Mouse (Mus musculus): ENCODE measurements at regions not wholly inside any gene's neighbourhood (a gene's known extent, or its start where the extent isn't known, plus 50 kb on each side); places are given as distances from the start of the nearest gene placed in this dataset.

DNA sequence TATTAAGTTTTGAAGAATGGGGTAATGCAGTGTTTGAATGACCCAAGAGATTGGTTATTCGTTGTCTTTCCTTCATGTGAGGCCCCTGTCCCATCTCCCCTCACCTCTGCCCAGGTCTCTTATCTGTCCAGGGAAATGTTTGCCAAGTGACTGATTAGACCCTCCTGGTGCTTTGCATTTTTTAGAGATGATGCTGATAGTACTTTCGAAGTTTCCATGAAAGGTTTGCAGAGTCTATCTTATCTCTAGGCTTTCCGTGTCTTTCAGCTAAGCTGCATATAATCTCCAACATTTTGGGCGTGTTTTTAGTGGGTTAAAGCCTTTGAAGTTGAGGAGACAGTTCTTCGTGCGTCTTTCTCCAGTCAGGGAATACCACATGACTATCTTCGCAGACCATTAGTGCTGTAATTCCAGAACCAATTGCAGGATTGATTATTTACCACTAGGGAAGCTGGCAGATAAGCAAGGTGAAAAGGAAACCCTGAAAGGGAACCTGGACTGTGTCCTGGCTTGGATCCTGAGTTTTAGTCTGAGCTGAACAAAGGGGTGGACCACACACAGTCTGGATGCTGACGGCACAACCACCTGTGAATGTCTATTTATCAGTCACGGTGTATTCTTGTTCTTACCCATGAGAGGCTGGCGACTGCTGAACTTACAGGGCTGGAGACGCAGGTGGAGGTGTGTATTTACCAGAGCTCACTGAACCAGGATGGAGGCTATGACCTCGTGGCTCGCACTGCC, 180.9 kb downstream of the Tmx1 start:
- TF ChIP-seq POLR2A (IDR thresholded peaks at IDR 0.05; ENCODE audit: borderline replicate concordance, extremely low read depth, low read depth, low read length), result no peak
- TF ChIP-seq CTCF (IDR thresholded peaks at IDR 0.05; ENCODE audit: insufficient read depth, low read length), result no peak
- WGBS, result 49% methylated on average over 13 of the region's 13 CpGs
- H3K4me3 ChIP-seq (replicated peaks; ENCODE audit: extremely low read depth, low read depth, low read length), result no peak overlapping the region
- H3K4me1 ChIP-seq (ENCODE audit: control insufficient read depth, insufficient read depth, low read length), result peaks cover under 1% of the 10 kb centered on the region
- DNase-seq, result no peak

DNA sequence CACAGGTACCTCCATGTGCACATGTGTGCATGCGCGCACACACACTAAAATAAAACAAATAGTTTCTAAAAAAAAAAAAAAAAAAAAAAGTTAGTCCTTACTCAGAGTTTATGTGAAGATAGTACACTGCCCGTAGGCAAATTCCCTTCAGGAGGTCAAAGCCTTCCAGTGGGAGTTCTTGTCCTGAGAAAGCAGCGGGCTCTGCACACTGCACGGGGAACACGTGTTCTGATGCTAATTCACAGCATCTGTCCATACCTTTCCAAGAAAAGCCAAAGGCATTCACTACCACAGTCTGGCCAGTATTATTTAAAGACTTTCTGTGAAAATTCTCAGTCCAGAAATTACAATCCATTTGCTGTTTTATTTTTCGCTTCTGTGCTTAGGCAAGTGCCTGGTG, 183.1 kb downstream of the Tmx1 start:
- 96% methylated on average over 7 of the region's 7 CpGs for WGBS
- H3K4me1 ChIP-seq (ENCODE audit: control insufficient read depth, insufficient read depth, low read length), result no peaks in the 10 kb centered on the region
- H3K4me3 ChIP-seq (replicated peaks; ENCODE audit: extremely low read depth, low read depth, low read length), result no peak overlapping the region
- no peak for DNase-seq
- TF ChIP-seq CTCF (IDR thresholded peaks at IDR 0.05; ENCODE audit: insufficient read depth, low read length), result no peak
- no peak for TF ChIP-seq POLR2A (IDR thresholded peaks at IDR 0.05; ENCODE audit: borderline replicate concordance, extremely low read depth, low read depth, low read length)

DNA sequence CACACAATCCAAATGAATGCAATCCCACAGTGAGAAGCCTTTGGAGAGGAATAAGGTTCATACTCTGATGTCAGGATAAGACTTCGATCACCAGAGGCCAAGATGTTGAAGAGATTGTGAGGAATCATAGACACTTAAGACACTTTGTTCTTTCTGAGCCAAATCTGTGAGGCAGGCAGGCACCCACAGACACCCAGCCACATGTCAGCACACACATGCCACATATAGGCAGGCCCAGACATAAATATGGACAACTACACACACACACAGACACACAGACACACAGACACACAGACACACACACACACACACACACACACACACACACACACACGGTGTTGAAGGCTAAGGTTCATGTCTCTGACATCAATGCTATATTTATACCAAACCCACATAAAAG, 185.1 kb upstream of the Frmd6 start:
- no peak overlapping the region for H3K4me3 ChIP-seq (replicated peaks; ENCODE audit: extremely low read depth, low read depth, low read length)
- no peak for DNase-seq
- WGBS, result 60% methylated on average over 2 of the region's 2 CpGs
- TF ChIP-seq CTCF (IDR thresholded peaks at IDR 0.05; ENCODE audit: insufficient read depth, low read length) (no peak), POLR2A (IDR thresholded peaks at IDR 0.05; ENCODE audit: borderline replicate concordance, extremely low read depth, low read depth, low read length) (no peak)
- H3K4me1 ChIP-seq (ENCODE audit: control insufficient read depth, insufficient read depth, low read length), result no peaks in the 10 kb centered on the region

DNA sequence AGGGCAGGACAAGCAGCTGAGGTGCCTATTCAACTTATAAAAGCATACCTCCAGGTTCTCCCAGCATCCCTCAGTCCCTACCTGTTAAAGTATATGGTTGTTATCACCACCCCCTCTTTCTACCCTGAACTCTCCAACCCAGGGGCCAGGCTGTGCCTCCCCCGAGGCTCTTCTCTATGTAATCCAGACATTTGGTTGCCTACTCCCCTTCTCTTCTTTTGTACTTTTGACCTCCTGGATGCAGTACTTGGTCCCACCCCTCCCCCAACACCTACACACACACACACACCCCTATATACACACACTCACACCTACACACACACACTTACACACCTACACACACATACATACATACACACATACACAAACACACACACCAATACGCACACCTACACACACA, 180.4 kb upstream of the Frmd6 start:
- H3K4me3 ChIP-seq (replicated peaks; ENCODE audit: extremely low read depth, low read depth, low read length), result no peak overlapping the region
- no peaks in the 10 kb centered on the region for H3K4me1 ChIP-seq (ENCODE audit: control insufficient read depth, insufficient read depth, low read length)
- TF ChIP-seq CTCF (IDR thresholded peaks at IDR 0.05; ENCODE audit: insufficient read depth, low read length), result no peak
- TF ChIP-seq POLR2A (IDR thresholded peaks at IDR 0.05; ENCODE audit: borderline replicate concordance, extremely low read depth, low read depth, low read length), result no peak
- 87% methylated on average over 2 of the region's 2 CpGs for WGBS
- no peak for DNase-seq

DNA sequence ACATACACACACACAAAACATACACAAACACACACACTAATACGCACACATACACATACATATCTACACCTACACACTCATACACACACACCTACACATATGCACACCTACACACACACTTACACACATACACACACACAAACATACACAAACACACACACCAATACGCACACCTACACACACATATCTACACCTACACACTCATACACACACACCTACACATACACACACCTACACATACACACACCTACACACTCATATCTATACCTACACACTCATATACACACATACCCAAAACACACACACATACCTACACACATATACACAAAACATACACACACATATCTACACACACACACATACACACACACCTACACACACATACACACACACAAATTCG, 179.9 kb upstream of the Frmd6 start:
- 76% methylated on average over 3 of the region's 3 CpGs for WGBS

DNA sequence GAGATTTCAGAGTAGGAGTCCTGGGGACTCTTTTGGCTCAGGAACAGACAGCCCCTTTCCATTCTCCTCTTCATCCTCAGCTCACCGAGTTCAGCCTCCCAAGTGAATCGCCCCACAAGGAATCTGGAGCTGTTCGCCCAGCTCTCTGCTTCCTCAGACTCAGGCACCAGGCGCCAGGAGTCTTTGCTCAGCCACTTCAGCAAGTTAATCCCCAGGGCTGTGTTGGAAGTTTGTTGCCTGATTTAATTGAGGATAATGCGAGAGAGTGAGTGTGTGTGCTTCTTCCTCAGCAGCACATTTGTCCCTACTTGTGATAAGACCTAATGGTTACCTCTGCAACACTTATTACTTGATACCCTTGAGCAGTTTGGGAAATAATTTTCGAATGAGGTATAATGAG, 177.8 kb upstream of the Frmd6 start:
- no peak for DNase-seq
- Histone ChIP-seq H3K4me1 (ENCODE audit: control insufficient read depth, insufficient read depth, low read length) (no peaks in the 10 kb centered on the region), H3K4me3 (replicated peaks; ENCODE audit: extremely low read depth, low read depth, low read length) (no peak overlapping the region)
- WGBS, result 70% methylated on average over 6 of the region's 6 CpGs
- TF ChIP-seq CTCF (IDR thresholded peaks at IDR 0.05; ENCODE audit: insufficient read depth, low read length) (no peak), POLR2A (IDR thresholded peaks at IDR 0.05; ENCODE audit: borderline replicate concordance, extremely low read depth, low read depth, low read length) (no peak)

More for the DNA sequence above, 179.9 kb upstream of the Frmd6 start:
- Histone ChIP-seq H3K4me3 (replicated peaks; ENCODE audit: extremely low read depth, low read depth, low read length) (no peak overlapping the region), H3K4me1 (ENCODE audit: control insufficient read depth, insufficient read depth, low read length) (no peaks in the 10 kb centered on the region)
- no peak for DNase-seq
- TF ChIP-seq CTCF (IDR thresholded peaks at IDR 0.05; ENCODE audit: insufficient read depth, low read length), result no peak
- TF ChIP-seq POLR2A (IDR thresholded peaks at IDR 0.05; ENCODE audit: borderline replicate concordance, extremely low read depth, low read depth, low read length), result no peak

DNA sequence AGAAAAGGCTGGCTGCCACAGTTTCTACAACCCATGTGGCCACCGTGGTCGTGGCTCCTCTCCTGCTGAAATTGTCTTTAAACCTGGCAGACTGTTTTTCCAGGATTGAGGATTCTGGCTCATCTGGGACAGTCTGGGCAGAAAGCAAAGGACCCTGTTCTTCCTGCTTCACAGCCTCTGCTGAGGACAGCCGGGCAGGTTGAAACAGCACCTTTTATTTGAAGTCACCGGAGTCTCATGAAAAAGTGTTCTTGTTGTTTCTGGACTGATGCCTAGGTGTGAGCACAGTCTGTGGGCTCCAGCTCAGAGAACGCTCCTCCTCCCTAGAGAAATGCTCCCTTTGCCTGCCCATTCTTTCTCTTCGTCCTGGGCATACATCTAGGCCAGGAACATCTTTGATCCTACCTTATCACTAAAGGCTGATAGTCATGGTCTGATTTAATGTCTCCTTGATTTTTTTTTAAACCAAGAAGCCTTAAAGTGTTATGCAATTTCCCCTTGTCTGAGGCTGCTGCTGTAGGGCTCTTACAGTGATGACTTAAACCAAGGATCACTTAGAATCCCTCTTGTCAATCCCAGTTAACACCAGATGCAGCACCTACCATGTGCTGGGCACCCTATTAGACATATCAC, 177.0 kb upstream of the Frmd6 start:
- Histone ChIP-seq H3K4me1 (ENCODE audit: control insufficient read depth, insufficient read depth, low read length) (no peaks in the 10 kb centered on the region), H3K4me3 (replicated peaks; ENCODE audit: extremely low read depth, low read depth, low read length) (no peak overlapping the region)
- DNase-seq, result no peak
- 57% methylated on average over 6 of the region's 6 CpGs for WGBS
- no peak for TF ChIP-seq POLR2A (IDR thresholded peaks at IDR 0.05; ENCODE audit: borderline replicate concordance, extremely low read depth, low read depth, low read length)
- TF ChIP-seq CTCF (IDR thresholded peaks at IDR 0.05; ENCODE audit: insufficient read depth, low read length), result no peak

DNA sequence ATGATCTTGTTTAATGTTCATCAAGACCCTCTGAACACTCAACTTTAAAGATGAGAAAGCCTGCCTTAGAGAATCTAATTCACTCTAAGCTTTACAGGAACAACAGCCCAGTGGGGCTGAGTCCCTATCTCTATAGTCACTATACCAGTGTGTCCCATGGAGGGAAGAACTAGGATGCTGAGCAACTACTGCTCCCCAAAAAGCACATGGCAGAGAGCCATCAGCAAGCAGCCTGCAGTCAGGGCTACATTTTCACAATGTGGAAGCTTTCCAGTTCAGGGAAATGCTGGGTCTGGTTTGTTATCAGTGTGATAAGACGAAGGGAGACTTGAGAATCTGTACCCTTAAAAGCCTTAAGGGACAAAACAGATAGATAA, 176.5 kb upstream of the Frmd6 start:
- no peak for DNase-seq
- TF ChIP-seq CTCF (IDR thresholded peaks at IDR 0.05; ENCODE audit: insufficient read depth, low read length) (no peak), POLR2A (IDR thresholded peaks at IDR 0.05; ENCODE audit: borderline replicate concordance, extremely low read depth, low read depth, low read length) (no peak)
- 70% methylated on average over 1 of the region's 1 CpGs for WGBS
- H3K4me3 ChIP-seq (replicated peaks; ENCODE audit: extremely low read depth, low read depth, low read length), result no peak overlapping the region
- no peaks in the 10 kb centered on the region for H3K4me1 ChIP-seq (ENCODE audit: control insufficient read depth, insufficient read depth, low read length)

DNA sequence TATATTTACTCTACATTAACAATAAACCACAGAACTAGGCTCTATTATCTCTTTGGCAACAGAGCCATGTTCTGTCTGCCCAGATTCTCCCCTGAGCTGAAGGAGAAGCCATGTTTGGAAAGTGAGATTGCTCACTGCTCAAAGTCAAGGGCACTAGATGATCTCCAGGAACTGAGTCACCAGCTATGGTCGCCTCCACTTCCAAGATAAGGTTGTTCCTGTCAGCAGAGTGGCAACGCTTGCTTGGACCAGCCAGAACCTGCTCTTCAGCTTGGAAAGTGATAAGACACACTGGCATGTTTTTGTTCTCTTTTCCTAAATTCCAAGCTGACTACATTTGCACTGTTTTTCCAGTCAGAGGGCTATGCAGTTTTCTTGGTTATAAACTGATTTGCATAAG, 175.6 kb upstream of the Frmd6 start:
- WGBS, result 51% methylated on average over 2 of the region's 2 CpGs
- DNase-seq, result no peak
- TF ChIP-seq CTCF (IDR thresholded peaks at IDR 0.05; ENCODE audit: insufficient read depth, low read length) (no peak), POLR2A (IDR thresholded peaks at IDR 0.05; ENCODE audit: borderline replicate concordance, extremely low read depth, low read depth, low read length) (no peak)
- Histone ChIP-seq H3K4me1 (ENCODE audit: control insufficient read depth, insufficient read depth, low read length) (peaks cover 6% of the 10 kb centered on the region), H3K4me3 (replicated peaks; ENCODE audit: extremely low read depth, low read depth, low read length) (no peak overlapping the region)

DNA sequence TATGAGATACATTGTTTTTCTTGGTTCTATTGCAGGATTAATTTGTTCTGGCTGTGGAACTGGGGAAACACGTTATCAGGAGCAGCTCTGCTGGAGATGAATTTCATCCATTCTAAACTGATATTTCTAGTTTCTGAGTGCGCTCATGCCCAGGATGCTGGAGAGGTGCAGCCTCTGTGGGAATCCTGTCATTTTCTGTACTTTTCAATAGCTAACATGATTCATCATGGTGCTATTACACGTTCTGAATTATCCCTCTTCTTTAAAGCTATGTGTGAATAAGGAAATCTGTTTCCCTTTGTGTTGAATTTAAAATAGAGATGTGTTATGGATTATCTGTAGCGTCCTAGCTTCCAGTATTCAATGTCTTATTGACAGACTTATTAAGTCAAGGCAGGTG, 174.8 kb upstream of the Frmd6 start:
- TF ChIP-seq POLR2A (IDR thresholded peaks at IDR 0.05; ENCODE audit: borderline replicate concordance, extremely low read depth, low read depth, low read length) (no peak), CTCF (IDR thresholded peaks at IDR 0.05; ENCODE audit: insufficient read depth, low read length) (no peak)
- 81% methylated on average over 4 of the region's 4 CpGs for WGBS
- Histone ChIP-seq H3K4me1 (ENCODE audit: control insufficient read depth, insufficient read depth, low read length) (peaks cover 9% of the 10 kb centered on the region), H3K4me3 (replicated peaks; ENCODE audit: extremely low read depth, low read depth, low read length) (no peak overlapping the region)
- DNase-seq, result no peak
